In genomic region chr11:62563590-62563989, GRCm38 (mm10) we compare ENCODE assay signal across 23 mouse cellular contexts. TPM values are rescaled to one million over a fixed set of nuclear protein-coding genes. Genes with fewer than 3 reads are reported as not detected.
DNase-seq lines count a peak whose midpoint lies in the region; TF ChIP-seq lines count a peak whose summit lies in the region.
"Had no signal": no experiment of that assay in that cellular context is flagged by ENCODE, and none has a peak within 500 bp of the region (broad histone marks: within the 10 kb centered on the region; RNA-seq: fewer than 3 reads in every experiment).

No protein-coding gene starts in this region.

- TF ChIP-seq POLR2A in MEL (IDR thresholded peaks at IDR 0.05; ENCODE audit: control insufficient read depth in 1 of 2, insufficient read depth in 1 of 2, low read depth in 1 of 2, low read length in 2 of 2, poor library complexity in 1 of 2), result no peak
- no peak for TF ChIP-seq POLR2A in embryonic fibroblast, embryonic 13.5 days (IDR thresholded peaks at IDR 0.05; ENCODE audit: low read depth, low read length)

- H3K4me1 ChIP-seq in MEL (ENCODE audit: control insufficient read depth in 1 of 2, insufficient read depth in 2 of 2, low read length in 2 of 2), result peaks cover 14 to 23% of the 10 kb centered on the region in 2 experiments
- H3K4me1 ChIP-seq in embryonic fibroblast, embryonic 13.5 days (ENCODE audit: control insufficient read depth, insufficient read depth, low read length), result peaks cover 6% of the 10 kb centered on the region
- H3K4me1 ChIP-seq: embryonic facial prominence, embryonic 12.5 days had no signal

- H3K36me3 ChIP-seq in MEL (ENCODE audit: control insufficient read depth in 1 of 2, insufficient read depth in 2 of 2, low read length in 2 of 2), result peaks cover 0 to 18% of the 10 kb centered on the region in 2 experiments; a peak in 2 of 4 replicates
- H3K36me3 ChIP-seq: embryonic facial prominence, embryonic 10.5 days; embryonic facial prominence, embryonic 12.5 days; forebrain, embryonic 15.5 days; G1E had no signal

- no peak overlapping the region for H3K4me3 ChIP-seq in MEL (ENCODE audit: control insufficient read depth in 1 of 2, insufficient read depth in 1 of 2, low read depth in 2 of 2, low read length in 2 of 2)
- no peak overlapping the region for H3K4me3 ChIP-seq in embryonic fibroblast, embryonic 13.5 days (ENCODE audit: insufficient read depth, low read length)
- H3K4me3 ChIP-seq: embryonic facial prominence, embryonic 10.5 days; embryonic facial prominence, embryonic 12.5 days; erythroblast, embryonic 14.5 days; forebrain, embryonic 13.5 days; forebrain, embryonic 15.5 days had no signal

- TF ChIP-seq CTCF in MEL (IDR thresholded peaks at IDR 0.05 in 2 of 3, conservative IDR thresholded peaks at IDR 0.05 in 1 of 3; ENCODE audit: control insufficient read depth in 1 of 3, insufficient read depth in 1 of 3, low read depth in 2 of 3, low read length in 3 of 3, poor library complexity in 1 of 3, severe bottlenecking in 1 of 3), result no peak
- TF ChIP-seq CTCF in embryonic fibroblast, embryonic 13.5 days (IDR thresholded peaks at IDR 0.05; ENCODE audit: borderline replicate concordance, insufficient read depth, low read length), result no peak

- no peaks in the 10 kb centered on the region for H3K79me2 ChIP-seq in MEL (ENCODE audit: control insufficient read depth, insufficient read depth, low read length, poor library complexity)

- no peak overlapping the region for H3K9ac ChIP-seq in MEL (ENCODE audit: control insufficient read depth, low read depth, low read length, poor library complexity, severe bottlenecking)
- H3K9ac ChIP-seq: embryonic facial prominence, embryonic 12.5 days; forebrain, embryonic 13.5 days; forebrain, embryonic 15.5 days; forebrain, postnatal 0 days had no signal

- no peaks in the 10 kb centered on the region for H3K27me3 ChIP-seq in MEL (ENCODE audit: control insufficient read depth in 1 of 2, insufficient read depth in 2 of 2, low read length in 2 of 2)
- H3K27me3 ChIP-seq: CH12.LX; embryonic facial prominence, embryonic 12.5 days; forebrain, embryonic 13.5 days; forebrain, embryonic 15.5 days; Patski had no signal

- peak; percentile 30 for DNase-seq in 3T3-L1 (ENCODE audit: low read depth, low spot score)
- peak; percentile 60 for DNase-seq in MEL (ENCODE audit: low read depth, low spot score)
- no peak for DNase-seq in urinary bladder, postnatal 4 days (ENCODE audit: low spot score in 2 of 2)
- no peak for DNase-seq in gastrocnemius, postnatal 10 days
- DNase-seq: adrenal gland, adult 8-10 months; adrenal gland, postnatal 14 days; adrenal gland, postnatal 36 days; B cell, adult 2 months; cerebellum, adult 11-12 months; cerebellum, adult 2 months; cerebellum, adult 9-10 months; cerebellum, postnatal 10 days; cerebellum, postnatal 25 days; forebrain, postnatal 0 days had no signal

- TF ChIP-seq RAD21 in MEL (IDR thresholded peaks at IDR 0.05; ENCODE audit: low read depth, low read length), result no peak

- peak in 1 of 2 experiments; percentile 33; a peak in 1 of 4 replicates for TF ChIP-seq EP300 in MEL (IDR thresholded peaks at IDR 0.05; ENCODE audit: low read depth in 1 of 2, low read length in 2 of 2)

- H3K9me3 ChIP-seq in MEL (replicated peaks; ENCODE audit: insufficient read depth, low read length), result no peaks in the 10 kb centered on the region
- H3K9me3 ChIP-seq: embryonic facial prominence, embryonic 10.5 days; embryonic facial prominence, embryonic 12.5 days; forebrain, embryonic 13.5 days; forebrain, embryonic 15.5 days had no signal

- no peak overlapping the region for H3K27ac ChIP-seq in MEL (ENCODE audit: control insufficient read depth, low read depth, low read length)
- H3K27ac ChIP-seq in embryonic fibroblast, embryonic 13.5 days (ENCODE audit: insufficient read depth, low read length), result 0 out of 2 replicates have a peak overlapping the region, but pooled peaks have one; percentile 24
- H3K27ac ChIP-seq: embryonic facial prominence, embryonic 10.5 days; embryonic facial prominence, embryonic 12.5 days; forebrain, embryonic 13.5 days; forebrain, embryonic 15.5 days had no signal

TF ChIP-seq in MEL, 35 proteins besides CTCF, POLR2A, EP300 and RAD21:
- TF ChIP-seq TAL1 (IDR thresholded peaks at IDR 0.05; ENCODE audit: low read length) (no peak), GATA1 (IDR thresholded peaks at IDR 0.05; ENCODE audit: low read depth, low read length) (peak; percentile 56), NELFE (IDR thresholded peaks at IDR 0.05; ENCODE audit: low read depth, low read length) (no peak)

RNA-seq across cellular contexts. Expression of gene Trpv2, which starts 10.7 kb away (rescaled TPM):
- total RNA-seq in MEL (2012; rRNA removed), result 30.4 and 32.0 TPM in 2 replicates
- polyA plus RNA-seq in MEL (2012; ENCODE audit: insufficient read depth in 1 of 2, insufficient read length in 2 of 2, low read depth in 1 of 2, low replicate concordance in 2 of 2, missing spikeins in 1 of 2), result 10 to 100 TPM in 1 of 2 experiments, not detected in 1; 30.0 TPM
- 9.6 and 11.4 TPM in 2 replicates for polyA plus RNA-seq in embryonic fibroblast, embryonic 13.5 days (2011; ENCODE audit: insufficient read length, low read depth, missing spikeins)
- total RNA-seq in gastrocnemius, postnatal 10 days (2021), result 1 to 10 TPM; 2.0 TPM

RNA-seq across cellular contexts. Expression of gene Ubb, which starts 12.6 kb away (rescaled TPM):
- 1,877 and 1,965 TPM in 2 replicates for total RNA-seq in MEL (2012; rRNA removed)
- polyA plus RNA-seq in MEL (2012; ENCODE audit: insufficient read depth in 1 of 2, insufficient read length in 2 of 2, low read depth in 1 of 2, low replicate concordance in 2 of 2, missing spikeins in 1 of 2), result 1,000 to 10,000 TPM in 1 of 2 experiments, not detected in 1; 1,800 TPM
- polyA plus RNA-seq in embryonic fibroblast, embryonic 13.5 days (2011; ENCODE audit: insufficient read length, low read depth, missing spikeins), result 493 and 593 TPM in 2 replicates
- 1,000 to 10,000 TPM; 1,047 to 1,133 TPM for total RNA-seq in gastrocnemius, postnatal 10 days (2021)

RNA-seq across cellular contexts. Expression of gene Cenpv, which starts 24.5 kb away (rescaled TPM):
- 150 and 178 TPM in 2 replicates for total RNA-seq in MEL (2012; rRNA removed)
- polyA plus RNA-seq in MEL (2012; ENCODE audit: insufficient read depth in 1 of 2, insufficient read length in 2 of 2, low read depth in 1 of 2, low replicate concordance in 2 of 2, missing spikeins in 1 of 2), result 1,000 to 10,000 TPM in 1 of 2 experiments, 100 to 1,000 TPM in 1; 149 to 2,878 TPM
- 6.3 and 7.3 TPM in 2 replicates for polyA plus RNA-seq in embryonic fibroblast, embryonic 13.5 days (2011; ENCODE audit: insufficient read length, low read depth, missing spikeins)
- 10 to 100 TPM; 14.0 to 21.9 TPM for total RNA-seq in gastrocnemius, postnatal 10 days (2021)

Comparison
In these comparisons a context has a peak if more than half of its experiments do, and no peak if none do; other contexts are left out.
1. DNase-seq: peak in 3T3-L1 (single experiment) and MEL (single experiment); none in urinary bladder, postnatal 4 days (0 of 2) and gastrocnemius, postnatal 10 days (single experiment).
2. RNA of gene Trpv2, which starts 10.7 kb away (total RNA-seq): 30.4 to 32.0 TPM in MEL; 2.0 TPM in gastrocnemius, postnatal 10 days; every median in the first group is over 10 times any median in the second.